Mouse (Mus musculus) heart, embryonic 15.5 days (tissue): Measurements from ENCODE around the gene Pmm2. TPM values are rescaled to one million over a fixed set of nuclear protein-coding genes. Genes with fewer than 3 reads are reported as not detected.

ENCODE experiments used
- microRNA-seq: library from miRNA; unstranded; fragments of <30 nt; microRNA quantifications from one replicate; pipeline ENCODE4, GENCODE M21; 2016
- polyA plus RNA-seq: library from polyadenylated mRNA; unstranded; fragments of >200 nt; fragmentation: Nextera tagmentation; extraction: Ambion mirVana; gene quantifications from 2 replicates; pipeline ENCODE4 v1.2.1, GENCODE M21; 2015

Pmm2 gene
- polyA plus RNA-seq, 1 experiment from 2014 or later, result 34.9 TPM

Small RNA genes within 50 kb of the gene (microRNA-seq; reads per million reads assigned to microRNA genes)
- not detected for gene Gm22137

Other genes with a start within 250 kb of the Pmm2 start
- gene Tmem114, start 212.5 kb upstream of the Pmm2 start, polyA plus RNA-seq, result not detected in 2 replicates
- gene Mettl22, start 166.9 kb upstream of the Pmm2 start, polyA plus RNA-seq, result 37.9 TPM in 2 replicates
- gene Abat, start 124.2 kb upstream of the Pmm2 start, polyA plus RNA-seq, result 25.7 and 33.8 TPM in 2 replicates
- 14.9 and 18.4 TPM in 2 replicates for gene Tmem186, start within 50 bp of the Pmm2 start, polyA plus RNA-seq
- gene Carhsp1, start 34.5 kb downstream of the Pmm2 start, polyA plus RNA-seq, result 71.1 and 82.7 TPM in 2 replicates
- gene Gm5767, start 43.1 kb downstream of the Pmm2 start, polyA plus RNA-seq, result not detected in 2 replicates
- gene Usp7, start 154.6 kb downstream of the Pmm2 start, polyA plus RNA-seq, result 12.5 and 15.6 TPM in 2 replicates
- 16.3 and 17.9 TPM in 2 replicates for gene 1810013L24Rik, start 192.4 kb downstream of the Pmm2 start, polyA plus RNA-seq